Mouse (Mus musculus) cerebellum, adult (tissue): ENCODE results near the gene Acot6.
A peak's percentile ranks its signal among the peaks of the same experiment; 100 is the strongest.

Experiments used
- ATAC-seq: cut with Nextera tagmentation; 2 replicates; pipeline ENCODE4 v1.9.2; 2017; ENCODE audit warnings: mild to moderate bottlenecking, moderate library complexity, mixed read lengths; ENCODE audit not compliant: insufficient number of reproducible peaks, low FRiP score, low TSS enrichment

Acot6 gene

DNA sequence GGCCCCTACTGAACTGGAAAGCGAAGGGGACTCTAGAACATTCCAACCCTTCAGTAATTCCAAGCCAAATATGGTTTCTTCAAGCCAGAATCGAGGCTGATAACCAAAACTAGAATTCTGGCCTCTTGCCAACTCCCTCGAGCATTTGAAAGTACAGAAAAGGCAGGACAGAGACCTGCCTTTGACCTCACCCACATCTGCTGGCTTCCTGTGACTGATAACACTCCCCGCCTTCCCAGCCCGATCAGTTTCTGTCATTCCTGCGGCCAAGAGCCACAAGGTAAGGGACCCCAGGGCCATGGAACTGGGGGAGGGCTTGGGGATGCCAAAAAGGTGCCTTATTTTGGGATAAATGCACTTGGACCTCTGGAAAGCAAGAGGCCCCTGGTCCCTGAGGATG is 50.5 kb downstream of the Acot6 start:
- ATAC-seq: no peak

DNA sequence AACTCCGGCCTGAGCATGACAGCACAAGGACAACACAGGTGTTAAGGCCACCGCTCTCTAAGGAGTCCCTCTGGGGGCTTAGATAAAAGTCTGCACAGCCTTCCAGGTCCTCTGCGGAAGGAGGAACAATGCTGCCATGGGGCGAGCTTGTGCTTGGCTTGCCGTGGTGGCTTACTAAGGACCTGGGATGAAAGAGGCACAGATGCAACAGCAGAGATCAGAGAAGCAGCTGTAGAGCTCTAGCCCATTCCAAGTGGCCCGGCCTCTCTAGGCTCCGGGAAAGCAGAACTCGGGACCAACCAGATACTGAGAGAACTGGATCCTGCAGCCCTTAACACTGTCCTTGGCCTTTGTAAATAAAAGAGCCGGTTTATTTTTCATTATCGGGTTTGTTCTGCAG is 51.5 kb downstream of the Acot6 start:
- ATAC-seq: no peak

DNA sequence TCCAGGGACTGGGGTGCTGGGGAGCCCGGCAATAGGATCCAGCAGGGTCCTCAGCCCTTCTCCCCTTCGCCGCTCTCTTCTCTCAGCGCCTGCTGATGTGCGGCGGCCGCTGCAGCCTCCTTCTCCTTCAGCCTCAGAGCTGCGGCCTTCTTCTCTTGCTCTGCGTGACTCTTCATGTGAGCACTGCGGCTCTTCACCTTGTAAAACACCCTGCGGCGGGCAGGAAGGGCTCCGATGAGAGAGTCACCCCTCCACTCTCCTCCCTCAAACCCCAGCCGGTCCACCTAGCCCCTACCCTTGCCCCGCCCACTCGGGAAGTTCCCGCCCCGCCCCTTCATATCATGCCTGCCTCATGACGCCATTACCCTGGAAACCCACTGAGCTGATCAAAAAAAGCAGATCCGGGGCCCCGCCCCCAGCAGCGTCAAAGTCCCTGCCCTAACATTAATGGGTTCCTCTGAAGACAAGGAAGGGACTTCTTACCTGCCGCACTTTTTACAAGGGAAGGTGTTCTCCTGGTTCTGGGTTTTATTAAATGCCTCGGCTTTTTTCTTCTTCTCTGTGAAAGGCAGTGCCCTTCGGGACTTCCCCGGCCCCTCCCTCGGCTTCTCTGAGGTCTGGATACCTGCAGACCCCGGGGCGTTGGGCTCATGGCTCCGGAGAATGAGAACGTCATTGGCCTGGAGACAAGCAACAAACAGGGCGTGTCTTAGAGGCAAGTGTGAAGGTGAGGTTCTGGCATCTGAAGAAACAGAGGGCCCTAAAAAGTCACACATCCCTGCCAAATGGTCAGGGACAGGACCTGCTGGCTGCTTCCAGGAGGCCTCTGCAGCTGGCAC is 52.1 kb downstream of the Acot6 start:
- no peak for ATAC-seq

DNA sequence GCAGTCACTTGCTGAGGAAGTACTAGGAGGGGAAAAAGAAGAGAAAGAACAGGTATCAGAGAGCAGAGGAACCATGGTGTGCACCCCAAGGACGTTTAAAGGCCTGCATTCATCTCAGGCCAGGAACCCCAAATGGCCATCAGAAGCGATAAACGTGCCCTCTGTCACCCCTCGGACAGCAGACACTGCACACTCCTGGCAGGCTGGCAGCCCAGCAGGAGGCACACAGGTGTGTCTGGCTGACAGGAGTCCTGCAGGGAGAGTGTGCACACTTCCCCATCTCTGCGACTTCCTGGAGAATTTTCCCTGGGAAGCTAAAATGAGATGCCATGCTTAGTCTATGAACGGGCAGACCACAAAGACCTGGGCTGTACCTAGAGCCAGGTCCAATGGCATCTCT is 53.0 kb downstream of the Acot6 start:
- ATAC-seq: no peak

DNA sequence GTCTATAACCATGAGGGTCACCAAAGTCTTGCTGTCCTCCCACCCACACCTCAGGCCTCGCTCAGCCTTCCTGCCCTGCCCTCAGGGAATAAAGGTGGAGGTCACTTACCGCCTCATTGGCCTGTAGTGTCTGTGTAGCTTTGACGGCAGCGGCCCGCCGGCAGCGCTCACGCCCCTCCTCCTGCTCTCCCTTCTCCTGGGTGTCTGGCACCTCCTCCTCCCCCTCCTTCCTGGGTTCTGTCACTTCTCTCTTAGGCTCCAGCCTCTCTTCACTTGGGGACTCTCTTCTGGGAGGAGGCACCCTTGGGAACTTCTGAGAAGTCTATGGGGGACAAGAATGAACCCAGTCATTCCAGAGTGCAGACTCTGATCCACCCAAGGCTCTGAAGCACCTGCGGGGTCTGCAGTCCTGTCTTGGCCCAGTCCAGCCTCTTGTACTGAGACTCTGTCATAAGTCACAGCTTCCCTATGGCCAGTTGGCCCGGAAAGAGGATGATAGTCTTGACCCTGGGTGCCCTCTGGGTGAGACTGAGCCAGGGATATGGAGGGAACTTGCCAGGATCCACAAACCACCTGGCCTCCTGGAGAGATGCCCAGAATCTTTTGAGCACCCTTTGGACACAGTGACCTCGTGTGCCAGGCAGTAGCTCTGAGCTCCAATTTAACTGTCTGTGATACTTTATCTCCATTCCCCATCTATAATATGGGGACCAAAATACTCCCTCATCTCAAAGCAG is 54.5 kb downstream of the Acot6 start:
- ATAC-seq: peak; percentile 87

DNA sequence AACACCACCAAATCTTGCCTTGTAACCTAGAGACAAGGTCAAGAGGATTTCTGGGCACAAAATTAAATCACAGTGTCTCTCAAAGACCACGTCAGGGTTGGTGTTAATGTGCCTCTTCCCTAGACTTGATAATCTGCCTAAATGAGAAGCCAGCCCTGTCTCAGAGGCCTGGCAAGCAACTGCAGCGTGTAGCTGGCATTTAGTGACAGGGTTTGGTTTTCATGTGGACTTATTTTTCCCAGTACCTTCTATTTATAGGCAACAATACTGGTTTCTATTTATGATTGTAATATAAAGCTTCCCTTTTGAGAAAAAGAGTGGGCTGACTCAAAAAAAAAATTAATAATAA is 55.0 kb downstream of the Acot6 start:
- ATAC-seq: peak; percentile 28; the same call in 1 of the 2 replicates

DNA sequence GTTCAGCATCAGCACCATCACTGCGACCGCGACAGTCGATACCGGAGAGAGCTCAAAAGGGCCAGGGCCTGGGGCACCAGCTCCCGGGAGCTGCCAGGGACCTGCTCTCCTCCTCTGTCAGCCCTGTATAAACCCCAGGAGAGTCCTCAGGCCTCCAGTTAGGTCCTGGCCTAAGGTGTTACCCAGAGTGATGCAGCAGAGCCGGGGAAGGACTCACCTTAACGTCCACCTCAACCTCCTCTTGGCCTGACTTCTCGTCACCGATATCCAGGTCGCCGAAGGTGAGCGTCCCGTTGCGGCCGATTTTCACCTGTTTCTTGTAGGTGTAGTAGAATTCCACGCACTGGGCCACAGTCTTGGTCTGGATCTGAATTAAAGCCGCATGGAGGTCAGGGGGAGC is 55.8 kb downstream of the Acot6 start:
- no peak for ATAC-seq

DNA sequence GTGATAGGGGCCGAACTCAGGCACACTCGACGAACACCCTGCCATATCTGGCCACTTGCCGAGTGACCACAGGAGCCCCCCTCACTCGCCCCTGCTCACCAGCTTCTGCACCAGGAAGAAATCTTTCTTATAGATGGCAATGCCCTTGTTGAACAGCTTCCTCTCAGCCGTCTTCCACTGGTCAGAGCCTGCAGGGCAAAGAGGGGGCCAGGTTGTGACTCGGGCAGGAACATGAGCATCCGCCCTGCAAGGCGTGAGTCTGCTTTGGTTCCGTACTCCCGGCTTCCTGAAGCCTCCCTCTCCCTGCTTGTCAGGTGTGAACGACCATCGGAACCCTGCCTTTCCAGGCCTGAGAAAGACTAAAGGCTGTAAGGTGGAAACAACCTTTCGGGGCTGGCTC is 57.7 kb downstream of the Acot6 start:
- ATAC-seq: no peak

DNA sequence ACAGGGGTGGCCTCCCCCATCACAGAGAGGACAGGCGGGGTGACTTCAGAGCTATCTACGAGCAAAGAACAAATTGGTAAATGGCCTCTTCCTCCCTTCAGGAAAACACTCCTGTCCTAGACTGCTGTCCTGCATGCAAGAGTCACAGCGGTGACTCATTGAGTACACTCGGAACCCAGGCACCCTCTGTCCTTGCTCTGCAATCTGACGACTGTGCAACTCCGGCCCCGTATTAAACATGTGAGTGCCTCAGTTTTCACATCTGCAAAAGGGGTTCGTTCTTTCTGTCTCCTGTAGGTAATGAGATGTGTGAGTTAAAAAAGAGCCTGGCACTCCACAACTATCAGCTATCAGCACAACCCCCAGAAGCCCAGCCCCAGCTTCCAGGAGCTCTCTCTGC is 60.0 kb downstream of the Acot6 start:
- ATAC-seq: no peak
